Mouse (Mus musculus): ENCODE data around the gene Rhox10.
"Not testable (repeated sequence)": the region's sequence is repeated elsewhere in the genome, so short reads cannot be mapped to it uniquely, and the experiment has no call there.

The Rhox10 gene

DNA sequence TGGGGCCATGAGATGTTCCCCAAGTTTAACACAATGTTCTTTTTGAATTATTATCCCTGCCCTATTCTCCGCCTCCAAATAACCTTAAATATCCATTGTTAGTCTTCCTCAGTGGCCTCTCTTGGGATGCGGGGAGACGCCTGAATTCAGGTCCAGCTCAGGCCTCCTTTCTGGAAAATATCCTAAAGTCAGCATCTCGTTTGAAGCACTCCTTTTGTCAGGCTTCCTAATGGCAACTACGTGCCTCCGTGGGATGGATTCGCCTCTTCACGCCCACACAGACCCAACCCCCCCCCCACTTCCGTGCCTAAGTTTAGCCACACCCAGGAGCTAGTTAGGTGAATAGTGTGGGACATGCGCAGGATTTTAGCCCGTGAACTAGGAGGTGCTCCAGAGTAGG, at the start of gene Rhox10:
Rhox10 (plus strand) TSS at position 301 of the 400 bp plus-strand sequence.
- no peak for DNase-seq (ENCODE audit: low spot score)

DNA sequence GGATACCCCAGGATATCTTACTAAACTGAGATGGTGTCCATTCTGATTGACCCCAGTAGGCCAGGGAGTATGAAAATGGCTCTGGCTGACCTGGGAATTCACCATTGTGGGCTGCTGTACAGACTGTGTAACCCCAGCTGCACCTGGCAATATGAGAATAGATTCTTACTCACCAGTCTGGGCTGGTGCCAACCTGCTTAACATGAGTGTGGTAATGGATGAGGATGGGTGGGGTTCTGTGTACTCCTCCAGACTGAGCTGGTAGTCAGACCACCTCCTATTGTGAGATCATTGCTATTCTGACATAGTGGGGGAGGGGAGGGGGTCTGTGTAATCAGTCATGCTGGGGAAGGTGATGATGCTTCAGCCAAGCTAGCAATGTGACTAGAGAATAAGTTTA, 47.7 kb upstream of the Rhox10 start, which contains the start of gene Btg1-ps1:
Btg1-ps1 (minus strand) TSS at position 219 of the 400 bp plus-strand sequence.
- not testable (repeated sequence) for DNase-seq (ENCODE audit: low spot score)

DNA sequence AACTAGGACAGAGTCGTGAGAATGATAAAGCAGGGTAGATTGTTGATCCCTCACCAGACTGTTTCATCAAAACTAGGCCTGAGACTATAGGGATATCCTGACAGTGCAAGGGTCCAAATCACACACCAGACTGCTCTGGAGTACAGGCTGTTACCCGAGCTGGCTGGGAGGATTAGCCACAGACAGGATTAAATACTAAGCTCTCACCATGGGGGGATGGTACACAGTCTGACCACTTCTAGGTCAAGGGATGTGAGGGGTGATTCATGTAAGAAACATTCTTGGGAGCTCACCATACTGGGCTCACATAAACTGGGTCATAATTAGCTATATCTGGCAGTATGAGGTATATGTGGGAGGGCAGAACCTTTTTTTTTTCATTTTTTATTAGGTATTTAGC, 32.4 kb upstream of the Rhox10 start:
- no peak for DNase-seq (ENCODE audit: low spot score)

DNA sequence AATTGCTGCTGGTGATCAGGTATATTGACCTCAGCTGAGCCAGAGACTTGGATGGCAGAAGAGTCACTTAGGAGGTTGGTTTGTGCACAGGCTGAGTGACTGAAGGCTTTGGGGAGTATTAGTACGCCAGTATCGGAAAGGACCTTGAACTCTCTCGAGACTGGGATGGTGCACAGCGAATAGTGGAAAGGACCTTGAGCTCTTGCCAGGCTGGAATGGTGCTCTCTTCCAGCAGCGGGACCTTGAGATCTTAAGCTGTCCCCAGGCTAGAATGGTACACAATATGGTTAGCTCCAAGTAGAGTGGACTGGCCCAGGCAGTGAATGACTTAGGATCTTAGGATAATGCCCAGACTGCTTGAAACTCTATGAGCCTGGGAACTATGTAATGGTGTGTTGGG, 26.6 kb upstream of the Rhox10 start:
- no peak for DNase-seq (ENCODE audit: low spot score)

DNA sequence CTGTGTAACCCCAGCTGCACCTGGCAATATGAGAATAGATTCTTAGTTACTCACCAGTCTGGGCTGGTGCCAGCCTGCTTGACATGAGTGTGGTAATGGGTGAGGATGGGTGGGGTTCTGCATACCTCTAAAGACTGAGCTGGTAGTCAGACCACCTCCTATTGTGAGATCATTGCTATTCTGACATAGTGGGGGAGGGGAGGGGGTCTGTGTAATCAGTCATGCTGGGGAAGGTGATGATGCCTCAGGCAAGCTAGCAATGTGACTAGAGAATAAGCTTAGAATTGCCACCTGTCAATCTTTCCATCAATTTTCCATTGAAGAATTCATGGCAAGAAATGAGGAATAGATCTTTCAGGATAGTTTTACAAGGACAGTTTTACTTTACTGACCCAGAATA, 23.3 kb upstream of the Rhox10 start, which contains the start of gene Btg1-ps2:
Btg1-ps2 (minus strand) TSS at position 101 of the 400 bp plus-strand sequence.
- not testable (repeated sequence) for DNase-seq (ENCODE audit: low spot score)

DNA sequence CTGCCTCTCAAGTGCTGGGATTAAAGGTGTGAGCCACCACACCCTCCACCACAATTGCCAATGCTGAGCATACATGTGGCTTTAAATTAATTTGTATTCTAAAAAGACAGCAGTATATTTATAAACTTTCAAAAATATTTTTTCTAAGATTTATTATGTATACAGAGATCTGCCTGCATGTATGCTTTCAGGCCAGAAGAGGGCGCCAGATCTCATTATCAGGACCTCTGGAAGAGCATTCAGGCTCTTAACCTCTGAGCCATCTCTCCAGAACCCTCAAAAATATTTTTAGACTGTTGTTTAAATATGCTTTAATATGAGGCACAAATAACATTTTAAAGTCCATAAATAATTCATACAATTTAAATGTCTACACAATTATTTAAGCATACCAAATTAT, 4.7 kb upstream of the Rhox10 start:
- DNase-seq (ENCODE audit: low spot score) = no peak

DNA sequence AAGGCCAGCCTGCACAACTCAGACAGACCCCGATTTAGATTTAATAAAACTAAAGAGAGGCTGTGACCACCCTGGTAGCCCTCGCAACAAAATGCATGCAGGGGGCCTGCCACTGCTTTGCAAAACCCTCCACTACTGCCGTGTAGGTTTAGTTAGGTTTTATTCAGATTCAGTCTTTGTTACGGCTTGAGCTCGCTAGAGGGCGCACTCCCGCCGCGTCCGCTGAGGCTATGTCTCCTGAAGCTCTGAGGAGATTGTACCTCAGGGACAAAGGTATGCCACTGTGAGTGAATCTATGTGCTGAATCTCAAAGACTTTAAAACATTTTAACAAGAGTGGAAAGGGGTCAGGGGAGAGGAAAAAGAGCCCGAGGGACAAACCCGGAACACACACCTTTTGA, 18.0 kb downstream of the Rhox10 start:
- no peak for DNase-seq (ENCODE audit: low spot score)

DNA sequence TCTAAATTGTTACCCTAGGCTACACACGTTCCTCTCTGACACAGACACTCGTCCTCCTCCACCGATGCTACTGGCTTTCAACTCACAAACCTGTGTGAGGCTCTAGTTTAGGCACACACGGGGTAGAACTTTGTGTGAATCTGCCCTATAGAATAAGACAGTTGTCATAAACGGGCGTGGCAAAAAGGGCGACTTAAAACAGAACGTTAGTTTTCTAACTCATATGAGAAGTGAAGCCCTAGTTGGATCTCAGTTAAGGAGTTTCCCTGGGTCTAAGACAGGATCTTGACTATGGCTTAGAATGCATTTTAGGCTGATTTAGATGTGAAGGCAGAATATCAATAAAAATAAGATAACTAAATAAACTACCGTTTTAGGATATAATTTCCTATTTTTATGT, 18.8 kb downstream of the Rhox10 start, which contains the start of gene Rhox11:
Rhox11 (minus strand) TSS at position 101 of the 400 bp plus-strand sequence.
- DNase-seq (ENCODE audit: low spot score) = no peak

DNA sequence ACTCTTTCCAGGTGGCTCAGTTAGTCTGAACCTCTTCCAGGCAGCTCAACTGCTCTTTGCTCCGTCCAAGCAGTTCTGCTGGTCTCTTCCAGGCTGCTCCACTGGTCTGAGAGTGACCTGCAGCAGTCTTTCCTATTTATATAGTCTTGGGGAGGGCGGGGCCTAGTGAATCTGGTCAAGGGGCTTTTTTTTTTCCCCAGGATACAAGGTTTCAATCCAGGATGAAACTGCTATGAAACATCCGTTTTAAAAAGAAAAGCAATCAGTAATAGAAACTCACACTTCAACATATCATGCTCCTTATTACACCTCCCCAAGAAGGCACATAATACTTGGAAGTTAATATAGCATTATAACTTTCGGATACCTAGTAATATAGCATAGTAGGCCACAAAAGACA, 44.5 kb downstream of the Rhox10 start, which contains the start of gene Rhox12:
Rhox12 (minus strand) TSS at position 101 of the 400 bp plus-strand sequence.
- DNase-seq (ENCODE audit: low spot score) = no peak

DNA sequence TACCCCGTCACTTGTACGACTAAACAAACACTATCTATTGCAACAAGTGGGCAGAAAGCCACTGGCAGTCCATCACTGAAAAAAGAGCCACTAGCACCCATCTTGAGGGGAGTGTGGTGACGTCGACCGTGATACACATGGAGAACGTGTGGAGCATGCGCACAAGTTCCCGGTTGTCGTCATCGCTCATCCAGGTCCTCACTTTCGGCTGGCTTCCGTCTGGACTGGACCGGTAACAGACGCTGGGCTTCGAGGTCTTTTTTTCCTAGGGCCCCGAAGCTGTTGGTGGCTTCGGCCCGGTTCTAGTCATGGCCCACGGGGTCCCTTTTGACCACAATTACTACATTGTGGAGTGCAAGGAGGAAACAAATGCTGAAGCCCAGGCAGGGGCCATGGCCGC, 54.7 kb downstream of the Rhox10 start, which contains the start of gene Rhox13:
Rhox13 (plus strand) TSS at position 238 of the 400 bp plus-strand sequence.
- DNase-seq (ENCODE audit: low spot score) = no peak
